Mouse (Mus musculus): ENCODE results near the gene Rin2. TPM values are rescaled to one million over a fixed set of nuclear protein-coding genes. Genes with fewer than 3 reads are reported as not detected.

Rin2 gene
- polyA plus RNA-seq, 2 experiments: 38.1 to 49.7 TPM

DNA sequence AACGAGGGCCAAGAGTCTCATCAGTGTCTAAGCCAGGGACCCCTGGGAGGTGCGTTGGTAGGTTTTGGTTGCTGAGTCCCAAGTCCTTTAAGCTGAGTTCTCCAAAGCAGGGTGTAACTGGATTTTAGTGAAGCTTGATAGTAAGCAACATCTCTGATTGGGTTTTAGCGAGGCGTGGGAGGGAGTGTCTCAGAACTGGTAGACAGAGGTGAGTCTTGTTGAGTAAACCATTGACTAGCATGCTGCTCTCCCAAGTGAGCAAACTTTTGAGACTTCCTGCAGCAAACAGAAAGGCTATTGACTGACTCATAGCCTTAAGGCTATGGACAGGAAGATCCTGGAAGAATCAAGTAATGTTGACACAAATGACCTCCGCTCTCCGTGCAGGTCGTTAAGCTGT lies 112.5 kb downstream of the Rin2 start:
- Histone ChIP-seq H3K27ac (replicated peaks; ENCODE audit: low read depth, low read length) (no peak overlapping the region), H3K4me1 (ENCODE audit: control insufficient read depth, insufficient read depth, low read length) (peaks cover 36% of the 10 kb centered on the region), H3K4me3 (replicated peaks; ENCODE audit: low read length) (no peak overlapping the region), H3K36me3 (ENCODE audit: control insufficient read depth, insufficient read depth, low read length) (no peaks in the 10 kb centered on the region), H3K9me3 (ENCODE audit: control insufficient read depth, low read length) (no peaks in the 10 kb centered on the region), H3K9ac (ENCODE audit: low read depth, low read length, severe bottlenecking) (no peak overlapping the region), H3K27me3 (ENCODE audit: control insufficient read depth, insufficient read depth, low read length) (no peaks in the 10 kb centered on the region), H3K4me2 (replicated peaks; ENCODE audit: low read depth, low read length, severe bottlenecking) (peak overlapping the region; percentile 59; the same call in 1 of the 2 replicates)
- 65% methylated on average over 7 of the region's 7 CpGs for WGBS
- no peak for TF ChIP-seq POLR2A (IDR thresholded peaks at IDR 0.05; ENCODE audit: borderline replicate concordance, extremely low read depth, insufficient read depth, insufficient read length)
- ATAC-seq (ENCODE audit: low FRiP score, low read depth): no peak
- no peak for DNase-seq (ENCODE audit: low spot score)

- no peak overlapping the region for H3K4me2 ChIP-seq (replicated peaks; ENCODE audit: low read depth, low read length, severe bottlenecking)
- no peaks in the 10 kb centered on the region for H3K9me3 ChIP-seq (ENCODE audit: control insufficient read depth, low read length)
- WGBS: 94% methylated on average over 3 of the region's 3 CpGs
- H3K27ac ChIP-seq (replicated peaks; ENCODE audit: low read depth, low read length): no peak overlapping the region
- H3K27me3 ChIP-seq (ENCODE audit: control insufficient read depth, insufficient read depth, low read length): no peaks in the 10 kb centered on the region
- H3K4me3 ChIP-seq (replicated peaks; ENCODE audit: low read length): no peak overlapping the region
- H3K4me1 ChIP-seq (ENCODE audit: control insufficient read depth, insufficient read depth, low read length): peaks cover 31% of the 10 kb centered on the region
- no peak for DNase-seq (ENCODE audit: low spot score)
- ATAC-seq (ENCODE audit: low FRiP score, low read depth): no peak
- TF ChIP-seq POLR2A (IDR thresholded peaks at IDR 0.05; ENCODE audit: borderline replicate concordance, extremely low read depth, insufficient read depth, insufficient read length): no peak
- H3K9ac ChIP-seq (ENCODE audit: low read depth, low read length, severe bottlenecking): no peak overlapping the region
- no peaks in the 10 kb centered on the region for H3K36me3 ChIP-seq (ENCODE audit: control insufficient read depth, insufficient read depth, low read length)
Measured at GRCm38 (mm10) chr2:145788562-145789346, 113.7 kb downstream of the Rin2 start.

DNA sequence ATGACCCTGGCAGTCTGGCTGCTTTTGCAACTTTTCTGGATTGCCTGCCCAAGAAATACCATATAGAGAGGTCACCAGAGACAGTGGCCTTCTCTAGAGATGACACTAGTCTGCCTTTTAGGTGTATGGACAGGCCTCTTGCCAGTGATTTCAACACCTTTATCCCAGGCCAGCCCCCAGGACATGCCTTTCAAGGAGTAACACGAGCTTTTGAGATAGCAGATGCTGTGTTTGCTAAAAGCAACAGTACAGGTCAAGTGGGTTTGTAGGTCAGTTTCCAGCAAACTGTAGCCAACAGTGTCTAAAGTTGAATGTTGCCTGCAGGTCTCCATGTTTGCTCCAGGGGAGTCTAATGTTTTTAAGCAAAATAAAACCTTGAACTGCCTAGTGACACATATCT lies 118.7 kb downstream of the Rin2 start:
- ATAC-seq (ENCODE audit: low FRiP score, low read depth): no peak
- Histone ChIP-seq H3K4me1 (ENCODE audit: control insufficient read depth, insufficient read depth, low read length) (0 out of 2 replicates have a peak, but pooled peaks cover 2% of the 10 kb centered on the region), H3K4me2 (replicated peaks; ENCODE audit: low read depth, low read length, severe bottlenecking) (no peak overlapping the region), H3K27ac (replicated peaks; ENCODE audit: low read depth, low read length) (no peak overlapping the region), H3K27me3 (ENCODE audit: control insufficient read depth, insufficient read depth, low read length) (no peaks in the 10 kb centered on the region), H3K9me3 (ENCODE audit: control insufficient read depth, low read length) (no peaks in the 10 kb centered on the region), H3K36me3 (ENCODE audit: control insufficient read depth, insufficient read depth, low read length) (no peaks in the 10 kb centered on the region), H3K4me3 (replicated peaks; ENCODE audit: low read length) (no peak overlapping the region), H3K9ac (ENCODE audit: low read depth, low read length, severe bottlenecking) (no peak overlapping the region)
- WGBS: 54% methylated on average over 1 of the region's 1 CpGs
- DNase-seq (ENCODE audit: low spot score): no peak
- no peak for TF ChIP-seq POLR2A (IDR thresholded peaks at IDR 0.05; ENCODE audit: borderline replicate concordance, extremely low read depth, insufficient read depth, insufficient read length)

DNA sequence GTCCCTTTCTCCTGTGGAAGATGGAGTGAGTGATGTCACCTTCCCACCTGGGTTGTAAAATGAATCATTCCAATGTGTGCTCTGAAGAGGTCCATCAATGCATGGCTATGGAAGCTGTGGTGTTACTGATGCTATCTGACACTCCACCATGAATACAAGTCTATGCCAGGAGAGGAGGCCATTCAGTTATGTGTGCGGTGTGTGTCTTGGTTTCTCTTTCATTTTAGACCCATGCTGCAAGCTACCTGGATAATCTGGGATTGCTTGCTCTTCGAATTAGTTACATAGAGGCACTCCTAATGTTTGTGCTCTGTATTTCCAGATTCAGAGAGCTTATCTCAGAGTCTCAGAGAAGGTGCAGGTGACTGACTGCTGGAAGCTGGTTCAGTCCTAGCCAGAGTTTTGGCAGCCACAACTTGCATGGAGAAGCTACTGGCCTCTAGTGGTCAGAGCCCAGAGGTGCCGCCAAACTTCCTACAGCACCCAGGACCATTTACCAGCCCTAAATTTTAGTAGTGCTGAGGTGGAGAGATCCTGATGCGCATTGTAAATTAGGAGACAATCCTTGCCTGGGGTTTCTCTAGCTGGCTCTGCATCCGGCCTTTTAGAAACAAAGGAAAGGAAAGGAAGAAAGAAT lies 119.4 kb downstream of the Rin2 start:
- DNase-seq (ENCODE audit: low spot score) (peak; percentile 70), ATAC-seq (ENCODE audit: low FRiP score, low read depth) (no peak)
- Histone ChIP-seq H3K27me3 (ENCODE audit: control insufficient read depth, insufficient read depth, low read length) (no peaks in the 10 kb centered on the region), H3K4me2 (replicated peaks; ENCODE audit: low read depth, low read length, severe bottlenecking) (no peak overlapping the region), H3K4me1 (ENCODE audit: control insufficient read depth, insufficient read depth, low read length) (0 out of 2 replicates have a peak, but pooled peaks cover 2% of the 10 kb centered on the region), H3K9ac (ENCODE audit: low read depth, low read length, severe bottlenecking) (no peak overlapping the region), H3K36me3 (ENCODE audit: control insufficient read depth, insufficient read depth, low read length) (no peaks in the 10 kb centered on the region), H3K9me3 (ENCODE audit: control insufficient read depth, low read length) (no peaks in the 10 kb centered on the region), H3K4me3 (replicated peaks; ENCODE audit: low read length) (no peak overlapping the region), H3K27ac (replicated peaks; ENCODE audit: low read depth, low read length) (no peak overlapping the region)
- TF ChIP-seq POLR2A (IDR thresholded peaks at IDR 0.05; ENCODE audit: borderline replicate concordance, extremely low read depth, insufficient read depth, insufficient read length): no peak
- 37% methylated on average over 5 of the region's 5 CpGs for WGBS

DNA sequence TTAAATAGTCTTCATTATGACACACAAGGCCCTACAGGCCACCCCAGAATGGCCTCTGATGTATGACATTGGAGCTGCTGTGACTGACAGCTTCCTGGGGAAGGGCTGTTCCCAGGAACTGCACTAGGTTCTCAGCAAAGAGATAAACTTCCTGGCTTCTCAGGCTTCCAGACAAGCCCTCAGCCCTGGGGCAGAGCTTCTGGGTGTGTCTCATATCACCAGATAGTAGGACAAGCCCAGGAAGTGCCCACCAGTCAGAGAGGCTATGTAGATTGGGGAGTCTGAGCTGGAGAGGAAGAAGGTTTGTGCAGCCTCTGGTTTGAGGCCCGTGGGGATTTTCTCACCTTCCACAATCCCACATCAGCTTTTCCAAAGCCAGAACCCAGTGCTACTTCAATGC lies 122.8 kb downstream of the Rin2 start:
- no peak for TF ChIP-seq POLR2A (IDR thresholded peaks at IDR 0.05; ENCODE audit: borderline replicate concordance, extremely low read depth, insufficient read depth, insufficient read length)
- Histone ChIP-seq H3K4me2 (replicated peaks; ENCODE audit: low read depth, low read length, severe bottlenecking) (no peak overlapping the region), H3K4me3 (replicated peaks; ENCODE audit: low read length) (no peak overlapping the region), H3K9me3 (ENCODE audit: control insufficient read depth, low read length) (no peaks in the 10 kb centered on the region), H3K27me3 (ENCODE audit: control insufficient read depth, insufficient read depth, low read length) (no peaks in the 10 kb centered on the region), H3K4me1 (ENCODE audit: control insufficient read depth, insufficient read depth, low read length) (0 out of 2 replicates have a peak, but pooled peaks cover 4% of the 10 kb centered on the region), H3K36me3 (ENCODE audit: control insufficient read depth, insufficient read depth, low read length) (no peaks in the 10 kb centered on the region; the same call in 1 of the 2 replicates), H3K9ac (ENCODE audit: low read depth, low read length, severe bottlenecking) (no peak overlapping the region), H3K27ac (replicated peaks; ENCODE audit: low read depth, low read length) (no peak overlapping the region)
- ATAC-seq (ENCODE audit: low FRiP score, low read depth) (no peak), DNase-seq (ENCODE audit: low spot score) (no peak)
- 83% methylated on average over 1 of the region's 1 CpGs for WGBS

Data from limb, embryonic 14.5 days (tissue).